Mouse (Mus musculus): ENCODE data around the gene Terf2. TPM values are rescaled to one million over a fixed set of nuclear protein-coding genes. Genes with fewer than 3 reads are reported as not detected.
A peak's percentile ranks its signal among the peaks of the same experiment; 100 is the strongest.

Terf2 gene
- total and polyA plus RNA-seq, 3 experiments = 24.9 to 76.8 (median 28.6) TPM

- DNase-seq (ENCODE audit: low spot score) (no peak), ATAC-seq (ENCODE audit: extremely low read depth, insufficient number of reproducible peaks, low FRiP score, poor library complexity, severe bottlenecking) (no peak)
- Histone ChIP-seq H3K9me3 (replicated peaks) (no peaks in the 10 kb centered on the region), H3K4me3 (ENCODE audit: low read depth, low read length) (no peak overlapping the region), H3K36me3 (replicated peaks) (no peaks in the 10 kb centered on the region), H3K4me1 (ENCODE audit: insufficient read depth, low read depth, low read length) (peaks cover 44% of the 10 kb centered on the region), H3K27me3 (ENCODE audit: insufficient read depth, low read length) (no peaks in the 10 kb centered on the region)
- no peak for TF ChIP-seq GATA1 (IDR thresholded peaks at IDR 0.05; ENCODE audit: borderline replicate concordance, low read length)
- no peak for TF ChIP-seq TAL1 (conservative IDR thresholded peaks at IDR 0.05; ENCODE audit: low read depth, low read length)
- no peak for TF ChIP-seq POLR2AphosphoS5 (IDR thresholded peaks at IDR 0.05; ENCODE audit: insufficient replicate concordance, low read depth, low read length)
- no peak for TF ChIP-seq GATA2 (IDR thresholded peaks at IDR 0.05; ENCODE audit: borderline replicate concordance, low read depth, low read length)
- TF ChIP-seq CTCF (IDR thresholded peaks at IDR 0.05; ENCODE audit: low read depth, low read length) = peak; percentile 10; the same call in 1 of the 2 replicates
Observed at GRCm38 (mm10) chr8:107116023-107116422, 19.7 kb upstream of the Terf2 start.

GRCm38 (mm10) chr8:107115008-107115320, 18.6 kb upstream of the Terf2 start:
- Histone ChIP-seq H3K27me3 (ENCODE audit: insufficient read depth, low read length) (no peaks in the 10 kb centered on the region), H3K9me3 (replicated peaks) (no peaks in the 10 kb centered on the region), H3K36me3 (replicated peaks) (no peaks in the 10 kb centered on the region), H3K4me3 (ENCODE audit: low read depth, low read length) (peak overlapping the region; percentile 56; the same call in 1 of the 2 replicates), H3K4me1 (ENCODE audit: insufficient read depth, low read depth, low read length) (peaks cover 44% of the 10 kb centered on the region)
- ATAC-seq (ENCODE audit: extremely low read depth, insufficient number of reproducible peaks, low FRiP score, poor library complexity, severe bottlenecking) (no peak), DNase-seq (ENCODE audit: low spot score) (no peak)
- TF ChIP-seq POLR2AphosphoS5 (IDR thresholded peaks at IDR 0.05; ENCODE audit: insufficient replicate concordance, low read depth, low read length) (no peak), GATA1 (IDR thresholded peaks at IDR 0.05; ENCODE audit: borderline replicate concordance, low read length) (no peak), CTCF (IDR thresholded peaks at IDR 0.05; ENCODE audit: low read depth, low read length) (no peak), TAL1 (conservative IDR thresholded peaks at IDR 0.05; ENCODE audit: low read depth, low read length) (no peak), GATA2 (IDR thresholded peaks at IDR 0.05; ENCODE audit: borderline replicate concordance, low read depth, low read length) (no peak)

- Histone ChIP-seq H3K27me3 (ENCODE audit: insufficient read depth, low read length) (peaks cover under 1% of the 10 kb centered on the region; the same call in 1 of the 2 replicates), H3K4me1 (ENCODE audit: insufficient read depth, low read depth, low read length) (peaks cover 42% of the 10 kb centered on the region), H3K9me3 (replicated peaks) (no peaks in the 10 kb centered on the region), H3K4me3 (ENCODE audit: low read depth, low read length) (peak overlapping the region; percentile 56; the same call in 1 of the 2 replicates), H3K36me3 (replicated peaks) (no peaks in the 10 kb centered on the region)
- ATAC-seq (ENCODE audit: extremely low read depth, insufficient number of reproducible peaks, low FRiP score, poor library complexity, severe bottlenecking) (peak; percentile 55), DNase-seq (ENCODE audit: low spot score) (peak; percentile 24)
- TF ChIP-seq TAL1 (conservative IDR thresholded peaks at IDR 0.05; ENCODE audit: low read depth, low read length) = no peak
Observed at GRCm38 (mm10) chr8:107114150-107115007, 18.0 kb upstream of the Terf2 start.

GRCm38 (mm10) chr8:107113209-107113608, 16.9 kb upstream of the Terf2 start:
- ATAC-seq (ENCODE audit: extremely low read depth, insufficient number of reproducible peaks, low FRiP score, poor library complexity, severe bottlenecking) (no peak), DNase-seq (ENCODE audit: low spot score) (no peak)
- Histone ChIP-seq H3K4me3 (ENCODE audit: low read depth, low read length) (no peak overlapping the region), H3K9me3 (replicated peaks) (no peaks in the 10 kb centered on the region), H3K27me3 (ENCODE audit: insufficient read depth, low read length) (peaks cover 6% of the 10 kb centered on the region; the same call in 1 of the 2 replicates), H3K36me3 (replicated peaks) (no peaks in the 10 kb centered on the region), H3K4me1 (ENCODE audit: insufficient read depth, low read depth, low read length) (peaks cover 36% of the 10 kb centered on the region)
- TF ChIP-seq CTCF (IDR thresholded peaks at IDR 0.05; ENCODE audit: low read depth, low read length) (no peak), GATA1 (IDR thresholded peaks at IDR 0.05; ENCODE audit: borderline replicate concordance, low read length) (no peak), POLR2AphosphoS5 (IDR thresholded peaks at IDR 0.05; ENCODE audit: insufficient replicate concordance, low read depth, low read length) (no peak), TAL1 (conservative IDR thresholded peaks at IDR 0.05; ENCODE audit: low read depth, low read length) (no peak), GATA2 (IDR thresholded peaks at IDR 0.05; ENCODE audit: borderline replicate concordance, low read depth, low read length) (no peak)

GRCm38 (mm10) chr8:107111340-107112105, 15.2 kb upstream of the Terf2 start:
- TF ChIP-seq GATA2 (IDR thresholded peaks at IDR 0.05; ENCODE audit: borderline replicate concordance, low read depth, low read length) (no peak), TAL1 (conservative IDR thresholded peaks at IDR 0.05; ENCODE audit: low read depth, low read length) (no peak), GATA1 (IDR thresholded peaks at IDR 0.05; ENCODE audit: borderline replicate concordance, low read length) (no peak), CTCF (IDR thresholded peaks at IDR 0.05; ENCODE audit: low read depth, low read length) (no peak), POLR2AphosphoS5 (IDR thresholded peaks at IDR 0.05; ENCODE audit: insufficient replicate concordance, low read depth, low read length) (no peak)
- Histone ChIP-seq H3K27me3 (ENCODE audit: insufficient read depth, low read length) (peaks cover 10% of the 10 kb centered on the region; the same call in 1 of the 2 replicates), H3K9me3 (replicated peaks) (no peaks in the 10 kb centered on the region), H3K36me3 (replicated peaks) (no peaks in the 10 kb centered on the region), H3K4me3 (ENCODE audit: low read depth, low read length) (no peak overlapping the region), H3K4me1 (ENCODE audit: insufficient read depth, low read depth, low read length) (peaks cover 34% of the 10 kb centered on the region)
- DNase-seq (ENCODE audit: low spot score) (no peak), ATAC-seq (ENCODE audit: extremely low read depth, insufficient number of reproducible peaks, low FRiP score, poor library complexity, severe bottlenecking) (no peak)

GRCm38 (mm10) chr8:107110629-107111330, 14.4 kb upstream of the Terf2 start:
- no peaks in the 10 kb centered on the region for H3K9me3 ChIP-seq (replicated peaks)
- peaks cover 27% of the 10 kb centered on the region for H3K4me1 ChIP-seq (ENCODE audit: insufficient read depth, low read depth, low read length)
- H3K27me3 ChIP-seq (ENCODE audit: insufficient read depth, low read length) = peaks cover 10% of the 10 kb centered on the region; the same call in 1 of the 2 replicates
- ATAC-seq (ENCODE audit: extremely low read depth, insufficient number of reproducible peaks, low FRiP score, poor library complexity, severe bottlenecking) (no peak), DNase-seq (ENCODE audit: low spot score) (no peak)
- H3K36me3 ChIP-seq (replicated peaks) = no peaks in the 10 kb centered on the region
- TF ChIP-seq POLR2AphosphoS5 (IDR thresholded peaks at IDR 0.05; ENCODE audit: insufficient replicate concordance, low read depth, low read length) = no peak
- TF ChIP-seq CTCF (IDR thresholded peaks at IDR 0.05; ENCODE audit: low read depth, low read length) = no peak
- no peak for TF ChIP-seq GATA1 (IDR thresholded peaks at IDR 0.05; ENCODE audit: borderline replicate concordance, low read length)
- no peak for TF ChIP-seq GATA2 (IDR thresholded peaks at IDR 0.05; ENCODE audit: borderline replicate concordance, low read depth, low read length)
- no peak for TF ChIP-seq TAL1 (conservative IDR thresholded peaks at IDR 0.05; ENCODE audit: low read depth, low read length)
- no peak overlapping the region for H3K4me3 ChIP-seq (ENCODE audit: low read depth, low read length)

All from G1E (cell line).